In genomic region chr15:91163454-91163853, GRCm38 (mm10) we compare ENCODE assay signal across 23 mouse cellular contexts. TPM values are rescaled to one million over a fixed set of nuclear protein-coding genes. Genes with fewer than 3 reads are reported as not detected.
"Had no signal": no experiment of that assay in that cellular context is flagged by ENCODE, and none has a peak within 500 bp of the region (broad histone marks: within the 10 kb centered on the region; RNA-seq: fewer than 3 reads in every experiment).

No protein-coding gene starts in this region.

- H3K4me1 ChIP-seq: neural tube, embryonic 15.5 days; stomach, embryonic 15.5 days had no signal

- DNase-seq: retina, postnatal 1 day; right cerebral cortex, adult 18-20 months; right cerebral cortex, postnatal 14 days; right cerebral cortex, postnatal 25 days; right cerebral cortex, postnatal 4 days; spleen, adult 18-20 months; thymus, adult 18-20 months; thymus, adult 2 months; thymus, postnatal 14 days; thymus, postnatal 25 days; thymus, postnatal 36 days; thymus, postnatal 4 days had no signal

- H3K4me3 ChIP-seq: neural tube, embryonic 13.5 days; neural tube, embryonic 15.5 days; stomach, embryonic 15.5 days had no signal

- H3K27ac ChIP-seq: neural tube, embryonic 13.5 days; neural tube, embryonic 15.5 days; stomach, embryonic 15.5 days; stomach, postnatal 0 days had no signal

RNA-seq across cellular contexts. Expression of gene CN725425, which starts 35.8 kb away (rescaled TPM):
- polyA plus RNA-seq: neural tube, embryonic 13.5 days; neural tube, embryonic 14.5 days; neural tube, embryonic 15.5 days; small intestine, adult 2 months; spleen, adult 2 months; stomach, embryonic 14.5 days; stomach, embryonic 15.5 days; stomach, embryonic 16.5 days; stomach, postnatal 0 days; thymus, adult 2 months; thymus, postnatal 0 days; urinary bladder, adult 2 months had no signal
